Mouse (Mus musculus) heart, embryonic 12.5 days (tissue): ENCODE data around the gene Immp2l. TPM values are rescaled to one million over a fixed set of nuclear protein-coding genes. Genes with fewer than 3 reads are reported as not detected.
A peak's percentile ranks its signal among the peaks of the same experiment; 100 is the strongest.

Experiments
- ATAC-seq: fragments of 200-750 bp; cut with Nextera tagmentation; 2 replicates; pipeline ENCODE4 v1.8.0; 2017; ENCODE audit warnings: moderate TSS enrichment, moderate library complexity; ENCODE audit not compliant: insufficient number of reproducible peaks, low FRiP score
- H3K27ac ChIP-seq: fragments of 300-500 bp; sonication (generic); 2 replicates; pipeline ENCODE4 v1.5.1; 2016; ENCODE audit warnings: mild to moderate bottlenecking, moderate library complexity; ENCODE audit not compliant: poor library complexity, severe bottlenecking
- H3K27me3 ChIP-seq: fragments of 300-500 bp; sonication (generic); replicated peaks from 2 replicates; pipeline ENCODE4 v1.6.1; 2016; ENCODE audit warnings: mild to moderate bottlenecking, moderate library complexity
- H3K36me3 ChIP-seq: fragments of 300-500 bp; sonication (generic); 2 replicates; pipeline ENCODE4 v1.6.1; 2016; ENCODE audit warnings: mild to moderate bottlenecking, moderate library complexity
- H3K4me1 ChIP-seq: fragments of 300-500 bp; sonication (generic); replicated peaks from 2 replicates; pipeline ENCODE4 v1.6.1; 2016; ENCODE audit warnings: mild to moderate bottlenecking
- H3K4me2 ChIP-seq: fragments of 300-500 bp; sonication (generic); 2 replicates; pipeline ENCODE4 v1.6.1; 2016; ENCODE audit warnings: mild to moderate bottlenecking, moderate library complexity
- H3K4me3 ChIP-seq: fragments of 300-500 bp; sonication (generic); 2 replicates; pipeline ENCODE4 v1.5.1; 2016; ENCODE audit warnings: mild to moderate bottlenecking
- H3K9ac ChIP-seq: fragments of 300-500 bp; sonication (generic); 2 replicates; pipeline ENCODE4 v1.6.1; 2016; ENCODE audit warnings: mild to moderate bottlenecking, moderate library complexity
- H3K9me3 ChIP-seq: fragments of 300-500 bp; sonication (generic); replicated peaks from 2 replicates; pipeline ENCODE4 v1.6.1; 2016; ENCODE audit warnings: mild to moderate bottlenecking, moderate library complexity
- WGBS: fragments of 180-500 bp; shearing (Covaris S2); methylation state at CpG from one replicate; pipeline ENCODE4 v1.1.7; 2016; 5-methylcytosine and 5-hydroxymethylcytosine counted together
- polyA plus RNA-seq: library from polyadenylated mRNA; unstranded; fragments of >200 nt; fragmentation: Nextera tagmentation; extraction: Ambion mirVana; gene quantifications from 2 replicates; pipeline ENCODE4 v1.2.1, GENCODE M21; 2016

The Immp2l gene
- polyA plus RNA-seq, 1 experiment from 2014 or later, result 12.4 TPM

DNA sequence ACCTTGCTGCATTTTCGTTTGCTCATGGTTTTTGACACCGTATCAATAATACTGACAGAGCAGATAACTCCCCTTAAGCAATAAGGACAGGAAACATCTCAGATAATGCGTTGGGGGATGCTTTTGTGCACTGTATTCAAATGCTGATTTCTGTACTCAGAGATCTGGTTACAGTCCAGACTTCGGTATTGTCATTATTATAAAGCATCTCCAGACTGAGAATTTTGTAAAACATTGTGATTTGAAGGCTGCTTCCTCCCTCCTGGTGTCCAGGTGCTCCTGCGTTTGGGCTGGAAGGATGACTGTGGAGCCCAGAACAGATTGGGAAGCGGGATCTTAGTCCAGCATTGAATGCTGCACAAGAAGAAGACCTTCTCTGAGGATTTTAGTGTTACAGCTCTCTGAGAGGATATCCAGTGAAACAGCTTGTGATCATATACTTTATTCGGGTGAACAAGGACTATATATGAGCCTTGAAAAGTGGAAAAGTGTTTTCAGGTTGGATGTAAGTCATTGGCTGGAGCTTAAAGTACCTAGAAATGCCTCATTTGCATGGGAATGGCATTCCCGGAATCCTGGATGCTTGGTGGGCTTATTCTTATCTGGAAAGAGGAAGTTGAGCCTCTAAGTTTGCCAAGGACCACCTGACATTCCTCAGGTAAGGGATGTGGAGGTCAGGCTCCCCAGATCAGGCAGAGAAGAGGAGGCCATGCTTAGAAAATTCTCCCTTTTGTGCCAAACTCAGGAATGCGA is 28.1 kb upstream of the Immp2l start:
- H3K4me2 ChIP-seq, result no peak overlapping the region
- 68% methylated on average over 9 of the region's 9 CpGs for WGBS

DNA sequence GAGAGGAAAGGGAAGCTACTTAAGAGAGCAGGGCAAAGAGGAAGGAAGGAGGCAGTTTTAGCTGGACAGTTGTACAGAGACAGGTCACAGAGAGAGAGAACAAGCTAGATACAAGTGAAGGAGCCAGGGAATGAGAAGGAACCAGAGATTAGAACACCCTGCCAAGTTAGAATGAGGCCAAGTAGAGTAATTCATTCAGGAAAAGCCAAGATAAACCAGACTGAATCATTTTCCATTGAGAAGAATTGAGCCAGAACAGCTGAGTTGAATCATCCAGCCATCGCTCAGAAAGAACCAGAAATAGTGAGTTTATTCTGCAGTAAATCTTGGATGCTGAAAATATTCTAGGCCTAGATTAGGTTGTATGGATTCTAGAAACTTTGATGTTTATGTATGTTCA is 1.4 kb upstream of the Immp2l start:
- no peak overlapping the region for H3K4me2 ChIP-seq
- H3K9ac ChIP-seq, result no peak overlapping the region
- H3K27me3 ChIP-seq, result no peaks in the 10 kb centered on the region
- 74% methylated on average over 1 of the region's 1 CpGs for WGBS
- H3K27ac ChIP-seq, result no peak overlapping the region
- 0 out of 2 replicates have a peak, but pooled peaks cover 3% of the 10 kb centered on the region for H3K4me1 ChIP-seq
- 0 out of 2 replicates have a peak, but pooled peaks cover 3% of the 10 kb centered on the region for H3K9me3 ChIP-seq
- no peak overlapping the region for H3K4me3 ChIP-seq
- ATAC-seq, result no peak
- H3K36me3 ChIP-seq, result no peaks in the 10 kb centered on the region

More for the DNA sequence above, 28.1 kb upstream of the Immp2l start:
- Histone ChIP-seq H3K9ac (no peak overlapping the region), H3K27ac (no peak overlapping the region), H3K4me3 (no peak overlapping the region), H3K36me3 (no peaks in the 10 kb centered on the region), H3K4me1 (no peaks in the 10 kb centered on the region), H3K27me3 (no peaks in the 10 kb centered on the region), H3K9me3 (no peaks in the 10 kb centered on the region)
- no peak for ATAC-seq

DNA sequence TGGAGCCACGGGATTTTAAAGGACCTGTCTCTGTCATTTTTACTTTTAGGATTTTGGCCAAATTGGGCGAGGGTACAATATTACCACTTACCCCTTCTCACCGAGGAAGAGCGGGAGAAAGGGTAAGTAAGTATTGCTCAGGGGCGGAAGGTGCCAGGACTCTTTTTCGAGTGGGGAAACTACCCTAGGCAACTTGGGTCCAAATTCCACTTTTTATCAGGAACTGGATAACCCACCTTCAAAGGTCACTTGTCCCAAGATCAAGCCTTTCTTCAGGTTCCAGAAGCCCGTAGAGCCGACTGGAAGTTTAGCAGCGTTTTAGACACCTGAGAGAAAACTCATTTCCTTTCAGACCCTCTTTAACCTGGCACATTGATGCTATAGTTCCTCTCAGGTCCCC is 622 bp downstream of the Immp2l start:
- no peaks in the 10 kb centered on the region for H3K36me3 ChIP-seq
- peak overlapping the region; percentile 80 for H3K9ac ChIP-seq
- H3K9me3 ChIP-seq, result 0 out of 2 replicates have a peak, but pooled peaks cover 3% of the 10 kb centered on the region
- no peak for ATAC-seq
- no peaks in the 10 kb centered on the region for H3K27me3 ChIP-seq
- peak overlapping the region; percentile 72 for H3K4me2 ChIP-seq
- no peak overlapping the region for H3K27ac ChIP-seq
- 9% methylated on average over 9 of the region's 9 CpGs for WGBS
- 0 out of 2 replicates have a peak, but pooled peaks cover 3% of the 10 kb centered on the region for H3K4me1 ChIP-seq
- peak overlapping the region; percentile 59 for H3K4me3 ChIP-seq

DNA sequence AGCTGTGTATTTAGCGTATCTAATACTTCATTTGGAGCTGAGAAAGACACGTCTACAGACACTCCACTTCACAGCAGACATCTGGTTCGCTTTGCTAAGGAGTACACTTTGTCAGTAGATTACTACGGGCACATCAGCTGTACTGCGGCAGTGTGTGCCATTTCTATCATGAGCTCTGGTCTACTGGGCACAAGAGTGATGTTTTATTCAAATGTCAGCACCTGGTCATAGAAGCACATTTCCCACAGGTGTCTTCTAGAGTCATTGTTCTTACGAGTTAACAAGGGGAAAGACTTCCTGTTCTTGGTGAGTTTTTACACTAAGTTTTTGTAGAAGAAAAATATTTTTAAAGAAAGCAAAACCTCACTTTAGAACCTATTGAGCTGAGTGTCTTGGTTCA is 3.6 kb downstream of the Immp2l start:
- Histone ChIP-seq H3K4me2 (no peak overlapping the region), H3K36me3 (no peaks in the 10 kb centered on the region), H3K9me3 (no peaks in the 10 kb centered on the region), H3K4me1 (0 out of 2 replicates have a peak, but pooled peaks cover 3% of the 10 kb centered on the region), H3K9ac (no peak overlapping the region), H3K4me3 (no peak overlapping the region), H3K27ac (no peak overlapping the region), H3K27me3 (no peaks in the 10 kb centered on the region)
- no peak for ATAC-seq
- WGBS, result 70% methylated on average over 6 of the region's 6 CpGs

DNA sequence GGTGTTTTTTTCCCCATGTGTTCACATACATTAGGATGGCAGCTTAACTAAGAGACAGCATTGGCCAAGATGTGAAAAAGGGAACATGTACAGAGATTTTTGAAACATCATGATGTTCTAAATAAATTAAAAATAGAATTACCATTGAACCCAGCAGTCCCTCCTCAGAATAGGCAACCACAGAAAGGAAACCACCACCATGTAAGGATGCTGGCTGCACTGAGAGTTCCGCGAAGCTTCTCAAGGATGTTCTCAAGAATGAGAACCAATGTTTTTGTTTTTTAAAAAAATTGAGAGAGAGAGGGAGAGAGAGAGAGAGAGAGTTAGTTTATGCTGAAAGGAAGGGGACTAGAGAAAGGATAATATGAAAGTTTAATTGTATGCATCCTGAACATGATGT is 7.2 kb downstream of the Immp2l start:
- WGBS, result 87% methylated on average over 2 of the region's 2 CpGs
- Histone ChIP-seq H3K9me3 (no peaks in the 10 kb centered on the region), H3K4me2 (no peak overlapping the region), H3K4me1 (no peaks in the 10 kb centered on the region), H3K4me3 (no peak overlapping the region), H3K27ac (no peak overlapping the region), H3K27me3 (no peaks in the 10 kb centered on the region), H3K36me3 (no peaks in the 10 kb centered on the region), H3K9ac (no peak overlapping the region)
- no peak for ATAC-seq

DNA sequence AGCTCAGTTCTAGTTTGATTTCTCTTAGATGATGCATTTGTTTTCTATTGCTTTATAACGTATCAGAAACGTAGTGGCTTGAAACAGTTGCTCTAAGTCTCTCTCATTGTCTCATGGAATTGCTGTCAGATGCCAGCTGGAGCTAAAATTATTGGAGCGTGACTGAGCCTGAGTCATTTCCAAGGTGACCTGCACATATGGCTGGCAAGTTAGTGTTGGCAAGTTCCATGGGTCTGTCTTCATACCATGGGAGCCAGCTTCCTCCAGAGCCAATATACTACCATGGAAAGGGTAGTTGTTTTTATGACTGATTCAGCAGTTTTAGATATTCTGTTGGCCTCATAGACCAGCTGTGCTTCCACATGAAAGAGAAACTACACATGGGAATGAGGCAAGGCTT is 9.3 kb downstream of the Immp2l start:
- Histone ChIP-seq H3K4me1 (no peaks in the 10 kb centered on the region), H3K27ac (no peak overlapping the region), H3K4me3 (no peak overlapping the region), H3K9ac (no peak overlapping the region), H3K27me3 (no peaks in the 10 kb centered on the region), H3K36me3 (no peaks in the 10 kb centered on the region), H3K4me2 (no peak overlapping the region), H3K9me3 (no peaks in the 10 kb centered on the region)
- no peak for ATAC-seq
- 87% methylated on average over 3 of the region's 3 CpGs for WGBS

DNA sequence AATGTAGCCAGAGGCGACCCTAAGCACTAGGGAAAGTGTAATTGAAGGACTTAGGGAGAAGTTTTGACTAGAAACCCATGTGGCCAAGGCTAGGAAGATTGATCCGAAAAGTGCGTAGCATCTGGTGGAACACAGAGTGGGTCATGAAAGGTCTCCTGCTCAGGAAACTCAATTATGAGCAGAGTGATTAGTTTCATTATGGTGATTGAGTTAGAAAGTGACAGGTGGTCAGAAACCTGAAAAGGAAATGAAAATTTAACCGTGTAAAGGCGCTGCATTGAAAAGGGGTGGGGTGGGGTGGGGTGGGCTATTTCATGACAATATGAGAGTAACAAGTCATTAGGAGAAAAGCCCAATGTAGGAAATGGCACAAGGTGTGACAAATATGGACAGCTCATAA is 15.9 kb downstream of the Immp2l start:
- no peak for ATAC-seq
- Histone ChIP-seq H3K9me3 (no peaks in the 10 kb centered on the region), H3K9ac (no peak overlapping the region), H3K27ac (no peak overlapping the region), H3K4me2 (no peak overlapping the region), H3K4me3 (no peak overlapping the region), H3K36me3 (no peaks in the 10 kb centered on the region), H3K27me3 (no peaks in the 10 kb centered on the region), H3K4me1 (no peaks in the 10 kb centered on the region)
- WGBS, result 85% methylated on average over 5 of the region's 5 CpGs

DNA sequence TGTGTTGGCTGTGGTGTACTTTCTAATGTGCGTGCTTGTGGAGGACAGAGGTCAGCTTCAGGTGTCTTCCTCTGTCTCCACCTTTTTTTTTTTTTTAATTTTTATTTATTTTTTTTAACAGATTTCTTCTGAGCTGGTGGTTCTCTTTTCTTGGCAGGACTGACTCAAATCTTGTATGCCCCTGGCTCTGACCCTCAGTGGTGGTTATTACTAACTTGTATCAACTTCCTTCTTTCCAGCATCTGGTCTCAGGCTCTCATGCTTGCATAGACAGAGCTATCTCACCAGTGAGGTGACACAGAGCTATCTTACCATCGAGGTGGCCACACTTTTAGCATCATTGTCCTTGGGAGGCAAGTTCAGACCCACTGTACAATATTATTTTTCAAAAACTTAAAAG is 17.8 kb downstream of the Immp2l start:
- no peaks in the 10 kb centered on the region for H3K36me3 ChIP-seq
- H3K4me3 ChIP-seq, result no peak overlapping the region
- ATAC-seq, result no peak
- H3K27me3 ChIP-seq, result no peaks in the 10 kb centered on the region
- WGBS, result 64% methylated on average over 2 of the region's 2 CpGs
- H3K9me3 ChIP-seq, result no peaks in the 10 kb centered on the region
- H3K9ac ChIP-seq, result no peak overlapping the region
- no peak overlapping the region for H3K27ac ChIP-seq
- H3K4me2 ChIP-seq, result no peak overlapping the region
- H3K4me1 ChIP-seq, result no peaks in the 10 kb centered on the region

DNA sequence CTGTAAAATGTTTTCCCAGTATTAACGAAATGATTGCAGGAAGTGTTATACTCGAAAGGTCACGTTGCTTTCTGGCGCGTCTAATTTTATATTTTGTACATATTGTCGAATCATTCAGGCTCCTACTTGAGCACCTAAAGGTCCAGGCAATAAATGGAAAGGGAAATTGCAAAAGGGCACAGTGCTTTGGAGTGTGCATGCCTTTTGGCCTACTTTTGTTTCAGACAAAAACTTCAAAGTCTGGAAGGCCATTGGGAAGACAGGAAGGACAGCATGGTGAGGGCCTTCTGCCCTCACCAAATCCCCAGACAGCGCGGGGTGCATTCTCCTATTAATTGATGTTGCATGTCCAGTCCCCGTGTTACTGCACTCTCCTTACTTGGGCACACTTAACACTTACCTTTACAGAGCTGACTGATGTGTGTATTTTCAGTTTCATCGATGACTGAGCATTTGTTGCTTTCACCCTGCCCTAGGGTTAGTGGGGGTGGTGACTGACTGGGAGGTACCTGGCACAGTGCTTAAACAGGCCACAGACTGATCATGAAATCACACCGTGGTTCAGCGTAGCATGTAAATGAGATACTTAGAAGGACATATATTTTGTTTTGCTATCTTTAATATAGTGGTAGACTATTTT is 20.7 kb downstream of the Immp2l start:
- no peaks in the 10 kb centered on the region for H3K36me3 ChIP-seq
- no peak overlapping the region for H3K4me2 ChIP-seq
- no peaks in the 10 kb centered on the region for H3K27me3 ChIP-seq
- no peaks in the 10 kb centered on the region for H3K9me3 ChIP-seq
- no peak overlapping the region for H3K27ac ChIP-seq
- ATAC-seq, result no peak
- 85% methylated on average over 12 of the region's 12 CpGs for whole genome bisulfite sequencing
- no peak overlapping the region for H3K4me3 ChIP-seq
- no peak overlapping the region for H3K9ac ChIP-seq
- H3K4me1 ChIP-seq, result no peaks in the 10 kb centered on the region

DNA sequence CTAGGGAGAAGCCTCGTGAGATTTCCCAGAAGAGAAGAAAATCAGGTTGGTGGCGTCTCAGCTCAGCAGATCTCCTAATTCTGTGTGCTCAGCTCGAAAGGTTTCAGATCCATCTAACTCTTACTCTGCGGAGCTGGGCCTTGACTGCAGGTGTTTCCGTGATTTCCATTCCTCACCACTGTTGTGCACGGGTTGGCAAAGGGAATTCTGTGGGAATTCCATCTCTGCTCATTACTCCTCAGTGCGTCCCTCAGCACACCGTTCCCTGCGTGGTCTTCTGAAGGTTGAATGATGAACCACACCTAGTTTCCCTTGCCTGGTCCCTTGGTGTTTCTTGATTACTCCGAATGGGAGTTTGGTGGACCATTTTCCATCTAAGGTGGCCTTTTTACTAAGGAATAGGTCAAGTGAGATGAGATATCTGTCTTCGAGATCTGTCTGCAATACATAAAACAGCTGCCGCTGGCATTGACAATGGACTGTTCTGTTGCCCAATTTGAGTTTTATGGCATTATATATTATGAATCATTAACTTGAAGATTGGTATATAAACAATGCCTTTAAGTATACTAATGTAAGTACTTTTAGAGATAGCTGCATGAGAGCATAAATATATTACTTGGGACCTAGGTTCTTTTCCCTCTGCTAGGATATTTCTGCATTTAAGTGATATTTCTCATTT is 23.3 kb downstream of the Immp2l start:
- H3K9me3 ChIP-seq, result no peaks in the 10 kb centered on the region
- no peak overlapping the region for H3K4me3 ChIP-seq
- no peak overlapping the region for H3K27ac ChIP-seq
- no peak overlapping the region for H3K9ac ChIP-seq
- 85% methylated on average over 12 of the region's 12 CpGs for WGBS
- no peaks in the 10 kb centered on the region for H3K27me3 ChIP-seq
- H3K4me1 ChIP-seq, result no peaks in the 10 kb centered on the region
- H3K4me2 ChIP-seq, result no peak overlapping the region
- H3K36me3 ChIP-seq, result no peaks in the 10 kb centered on the region
- ATAC-seq, result no peak

DNA sequence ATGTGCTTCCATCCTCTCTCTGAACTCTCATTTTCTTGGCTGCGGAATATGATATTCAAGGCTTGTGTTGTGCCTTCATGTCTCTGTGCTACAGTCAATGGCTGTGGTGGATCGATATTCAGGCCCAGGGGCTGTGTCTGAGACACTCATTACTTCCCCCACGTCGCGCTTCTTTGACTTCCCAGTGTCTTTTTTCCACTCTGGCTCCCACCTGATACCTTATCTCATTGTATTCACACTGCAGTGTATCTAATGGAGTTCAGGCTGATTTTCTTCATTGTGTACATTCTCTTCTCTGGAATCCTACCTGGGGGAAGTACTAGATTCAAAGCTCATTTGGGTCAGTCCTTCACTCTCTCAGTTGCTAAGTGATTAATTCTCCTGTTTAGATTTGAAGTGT is 27.1 kb downstream of the Immp2l start:
- Histone ChIP-seq H3K27ac (no peak overlapping the region), H3K9me3 (no peaks in the 10 kb centered on the region), H3K9ac (no peak overlapping the region), H3K36me3 (no peaks in the 10 kb centered on the region), H3K4me3 (no peak overlapping the region), H3K4me2 (no peak overlapping the region), H3K4me1 (no peaks in the 10 kb centered on the region), H3K27me3 (no peaks in the 10 kb centered on the region)
- no peak for ATAC-seq
- WGBS, result 68% methylated on average over 5 of the region's 5 CpGs
